Mouse (Mus musculus) hindbrain, embryonic 16.5 days (tissue): ENCODE measurements around the gene Dock9. TPM values are rescaled to one million over a fixed set of nuclear protein-coding genes. Genes with fewer than 3 reads are reported as not detected.
"Not testable (repeated sequence)": the region's sequence is repeated elsewhere in the genome, so short reads cannot be mapped to it uniquely, and the experiment has no call there.

Source experiments
- ATAC-seq: fragments of 200-750 bp; cut with Nextera tagmentation; 2 replicates; pipeline ENCODE4 v1.8.0; 2017; ENCODE audit warnings: moderate TSS enrichment, moderate library complexity
- H3K27ac ChIP-seq: fragments of 300-500 bp; sonication (generic); 2 replicates; pipeline ENCODE4 v1.5.1; 2014; ENCODE audit warnings: low read depth, mild to moderate bottlenecking, control low read depth, low read length, moderate library complexity
- H3K27me3 ChIP-seq: fragments of 300-500 bp; sonication (generic); replicated peaks from 2 replicates; pipeline ENCODE4 v1.6.1; 2014; ENCODE audit warnings: low read length; ENCODE audit not compliant: control insufficient read depth, insufficient read depth
- H3K36me3 ChIP-seq: fragments of 300-500 bp; sonication (generic); 2 replicates; pipeline ENCODE4 v1.6.1; 2014; ENCODE audit warnings: mild to moderate bottlenecking, low read length, moderate library complexity, mixed read lengths; ENCODE audit not compliant: control insufficient read depth, insufficient read depth
- H3K4me1 ChIP-seq: fragments of 300-500 bp; sonication (generic); 2 replicates; pipeline ENCODE4 v1.6.1; 2014; ENCODE audit warnings: low read depth, low read length; ENCODE audit not compliant: control insufficient read depth, insufficient read depth
- H3K4me2 ChIP-seq: fragments of 300-500 bp; sonication (generic); 2 replicates; pipeline ENCODE4 v1.6.1; 2014; ENCODE audit warnings: mild to moderate bottlenecking, low read length, control low read depth, moderate library complexity
- H3K4me3 ChIP-seq: fragments of 300-500 bp; sonication (generic); 2 replicates; pipeline ENCODE4 v1.5.1; 2014; ENCODE audit warnings: mild to moderate bottlenecking, low read length, control low read depth, moderate library complexity
- H3K9ac ChIP-seq: fragments of 300-500 bp; sonication (generic); 2 replicates; pipeline ENCODE4 v1.6.1; 2014; ENCODE audit warnings: low read depth, mild to moderate bottlenecking, control low read depth, low read length, moderate library complexity
- H3K9me3 ChIP-seq: fragments of 300-500 bp; sonication (generic); 2 replicates; pipeline ENCODE4 v1.6.1; 2014; ENCODE audit warnings: mild to moderate bottlenecking, low read length, moderate library complexity; ENCODE audit not compliant: control insufficient read depth
- WGBS: fragments of 180-500 bp; shearing (Covaris S2); extraction: QIAGEN DNeasy Blood & Tissue Kit; methylation state at CpG from one replicate; pipeline ENCODE4 v1.1.7; 2014; 5-methylcytosine and 5-hydroxymethylcytosine counted together
- polyA plus RNA-seq: library from polyadenylated mRNA; unstranded; fragments of >200 nt; fragmentation: Nextera tagmentation; extraction: Ambion mirVana; gene quantifications from 2 replicates; pipeline ENCODE4 v1.2.1, GENCODE M21; 2015

Dock9 gene
- polyA plus RNA-seq, 1 experiment from 2014 or later: 13.4 TPM

DNA sequence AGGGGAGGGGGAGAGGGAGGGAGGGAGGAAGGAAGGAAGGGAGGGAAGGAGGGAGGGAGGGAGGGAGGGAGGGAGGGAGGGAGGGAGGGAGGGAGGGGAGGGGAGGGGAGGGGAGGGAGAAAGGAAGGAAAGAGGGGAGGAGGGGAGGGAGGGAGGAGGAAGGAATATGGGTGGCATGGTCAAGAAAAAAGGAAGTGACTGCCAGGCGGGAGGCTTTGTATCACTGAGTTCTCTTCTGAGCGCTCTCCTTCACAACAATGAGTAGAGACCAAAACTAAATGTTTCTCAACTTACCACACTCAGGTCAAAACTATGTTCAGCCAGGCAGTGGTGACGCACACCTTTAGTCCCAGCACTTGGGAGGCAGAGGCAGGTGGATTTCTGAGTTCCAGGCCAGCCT, 82.8 kb downstream of the Dock9 start:
- not testable (repeated sequence) for H3K9ac ChIP-seq, H3K9me3 ChIP-seq, H3K4me1 ChIP-seq, ATAC-seq, H3K4me3 ChIP-seq, H3K27me3 ChIP-seq, H3K4me2 ChIP-seq, H3K27ac ChIP-seq, H3K36me3 ChIP-seq
- 82% methylated on average over 3 of the region's 3 CpGs for WGBS

- no peak overlapping the region for H3K4me2 ChIP-seq
- no peak overlapping the region for H3K27ac ChIP-seq
- H3K4me1 ChIP-seq: peaks cover 4% of the 10 kb centered on the region
- H3K9ac ChIP-seq: no peak overlapping the region
- 74% methylated on average over 2 of the region's 2 CpGs for WGBS
- no peaks in the 10 kb centered on the region for H3K27me3 ChIP-seq
- H3K4me3 ChIP-seq: no peak overlapping the region
- no peaks in the 10 kb centered on the region for H3K9me3 ChIP-seq
- no peaks in the 10 kb centered on the region for H3K36me3 ChIP-seq
- 0 out of 2 replicates have a peak, but pooled peaks have one; percentile 22 for ATAC-seq
These were observed 83.4 kb downstream of the Dock9 start for GRCm38 (mm10) chr14:121714268-121714667.

- Histone ChIP-seq H3K4me1 (peaks cover 4% of the 10 kb centered on the region), H3K27ac (no peak overlapping the region), H3K9me3 (no peaks in the 10 kb centered on the region), H3K4me2 (no peak overlapping the region), H3K9ac (no peak overlapping the region), H3K27me3 (no peaks in the 10 kb centered on the region), H3K4me3 (no peak overlapping the region), H3K36me3 (no peaks in the 10 kb centered on the region)
- 61% methylated on average over 4 of the region's 4 CpGs for WGBS
- ATAC-seq: no peak
These were observed 83.8 kb downstream of the Dock9 start for GRCm38 (mm10) chr14:121713830-121714197.

DNA sequence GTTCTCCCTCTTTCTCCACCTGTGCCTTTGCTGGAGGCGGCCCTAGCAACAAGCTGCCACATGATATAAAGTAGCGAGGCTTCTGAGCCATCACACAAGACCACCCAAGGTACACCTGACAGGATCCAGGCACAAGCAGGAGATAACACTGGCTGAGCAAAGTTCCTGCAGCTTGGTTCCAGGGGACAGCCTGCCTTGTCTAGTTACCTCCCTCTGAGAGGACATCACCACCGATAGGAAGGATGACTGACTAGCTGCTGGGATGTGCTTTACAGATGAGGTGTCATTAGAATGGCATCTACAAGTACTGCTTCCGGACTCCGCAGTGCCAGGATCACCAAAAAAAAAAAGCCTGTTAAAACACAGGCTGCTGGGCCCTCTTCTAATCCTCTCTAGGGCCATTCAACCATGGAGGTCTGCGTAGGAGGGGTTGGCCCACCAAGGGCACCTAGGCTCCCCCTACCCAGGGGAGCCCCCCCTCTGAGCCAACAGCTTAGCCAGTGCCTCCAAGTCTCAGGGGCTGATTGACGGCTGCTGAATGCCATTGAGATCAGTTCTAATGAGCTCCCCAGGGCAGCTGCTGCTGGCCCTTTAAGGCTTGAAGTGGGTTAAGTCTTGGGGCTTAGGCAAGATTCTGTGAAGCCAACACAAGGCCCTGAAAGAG, 84.3 kb downstream of the Dock9 start:
- H3K9ac ChIP-seq: no peak overlapping the region
- ATAC-seq: no peak
- H3K4me2 ChIP-seq: no peak overlapping the region
- peaks cover 4% of the 10 kb centered on the region for H3K4me1 ChIP-seq
- H3K27me3 ChIP-seq: no peaks in the 10 kb centered on the region
- no peak overlapping the region for H3K4me3 ChIP-seq
- WGBS: 23% methylated on average over 7 of the region's 7 CpGs
- H3K27ac ChIP-seq: no peak overlapping the region
- H3K9me3 ChIP-seq: no peaks in the 10 kb centered on the region
- no peaks in the 10 kb centered on the region for H3K36me3 ChIP-seq

DNA sequence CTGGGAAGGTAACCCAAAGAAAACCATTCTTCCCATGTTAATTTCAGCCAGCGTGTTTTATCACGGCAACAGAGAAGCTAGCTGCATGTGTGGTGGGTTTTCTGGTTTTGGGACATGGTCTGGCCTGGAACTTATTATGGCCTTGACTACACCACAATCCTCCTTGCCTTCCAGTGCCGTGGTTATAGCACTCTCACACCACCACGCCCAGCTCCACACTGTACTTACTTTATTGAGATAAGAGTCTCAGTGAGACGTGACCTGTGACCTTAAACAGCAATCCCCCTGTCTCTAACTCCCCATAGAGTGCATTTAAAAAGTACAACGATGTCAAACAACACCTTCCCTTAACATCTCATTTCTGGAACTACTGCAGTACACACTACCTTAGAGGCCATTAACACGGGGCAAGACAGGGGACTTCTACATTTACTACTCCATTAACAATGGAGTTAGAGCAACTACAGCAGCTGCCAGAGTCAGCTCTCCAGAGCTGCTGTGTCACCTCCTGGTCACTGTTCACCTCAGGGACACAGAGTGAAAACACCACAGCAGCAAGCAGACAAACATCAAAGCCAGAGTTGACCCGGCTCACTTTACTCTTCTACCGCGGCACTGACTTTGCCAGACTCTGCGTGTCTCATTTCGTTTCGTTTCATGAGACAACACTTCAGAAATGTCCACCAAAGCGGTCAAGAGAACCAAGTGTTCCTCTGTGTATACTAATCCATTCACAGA, 86.4 kb downstream of the Dock9 start:
- H3K36me3 ChIP-seq: no peaks in the 10 kb centered on the region
- H3K27ac ChIP-seq: no peak overlapping the region
- H3K9ac ChIP-seq: no peak overlapping the region
- 76% methylated on average over 14 of the region's 14 CpGs for WGBS
- H3K27me3 ChIP-seq: no peaks in the 10 kb centered on the region
- H3K4me2 ChIP-seq: no peak overlapping the region
- no peak overlapping the region for H3K4me3 ChIP-seq
- H3K9me3 ChIP-seq: no peaks in the 10 kb centered on the region
- peaks cover 8% of the 10 kb centered on the region for H3K4me1 ChIP-seq
- ATAC-seq: no peak

DNA sequence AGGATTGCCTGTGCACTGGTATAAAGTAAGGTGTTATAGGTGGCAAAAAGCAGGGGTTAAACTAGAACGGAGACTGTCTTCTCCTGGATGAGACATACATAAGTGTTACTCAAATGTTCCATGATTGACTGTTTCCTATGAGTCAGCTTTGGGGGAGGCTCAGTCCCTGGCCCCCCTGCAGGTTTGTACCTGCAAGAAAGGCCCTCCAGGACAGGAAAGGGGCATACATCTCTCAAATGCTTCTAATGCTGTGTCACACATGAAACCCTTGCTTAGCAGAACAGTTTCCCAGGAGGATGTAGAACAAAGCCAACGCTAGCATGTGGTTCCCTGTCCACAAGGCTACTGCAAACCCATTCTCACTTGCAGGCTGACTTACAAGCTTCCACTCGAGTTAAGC, 87.5 kb downstream of the Dock9 start:
- Histone ChIP-seq H3K9me3 (no peaks in the 10 kb centered on the region), H3K9ac (no peak overlapping the region), H3K27ac (no peak overlapping the region), H3K4me3 (no peak overlapping the region), H3K4me2 (no peak overlapping the region), H3K4me1 (peaks cover 8% of the 10 kb centered on the region), H3K27me3 (no peaks in the 10 kb centered on the region), H3K36me3 (no peaks in the 10 kb centered on the region)
- ATAC-seq: no peak
- WGBS: 65% methylated on average over 3 of the region's 3 CpGs

GRCm38 (mm10) chr14:121708244-121708643, 89.4 kb downstream of the Dock9 start:
- no peaks in the 10 kb centered on the region for H3K9me3 ChIP-seq
- peaks cover 4% of the 10 kb centered on the region; the same call in 1 of the 2 replicates for H3K4me1 ChIP-seq
- H3K4me3 ChIP-seq: no peak overlapping the region
- no peak overlapping the region for H3K27ac ChIP-seq
- no peaks in the 10 kb centered on the region for H3K36me3 ChIP-seq
- H3K27me3 ChIP-seq: no peaks in the 10 kb centered on the region
- H3K9ac ChIP-seq: no peak overlapping the region
- ATAC-seq: 0 out of 2 replicates have a peak, but pooled peaks have one; percentile 38
- no peak overlapping the region for H3K4me2 ChIP-seq
- WGBS: 18% methylated on average over 2 of the region's 2 CpGs

- 62% methylated on average over 3 of the region's 3 CpGs for WGBS
- ATAC-seq: no peak
These were observed 91.1 kb downstream of the Dock9 start for GRCm38 (mm10) chr14:121706482-121706901.

DNA sequence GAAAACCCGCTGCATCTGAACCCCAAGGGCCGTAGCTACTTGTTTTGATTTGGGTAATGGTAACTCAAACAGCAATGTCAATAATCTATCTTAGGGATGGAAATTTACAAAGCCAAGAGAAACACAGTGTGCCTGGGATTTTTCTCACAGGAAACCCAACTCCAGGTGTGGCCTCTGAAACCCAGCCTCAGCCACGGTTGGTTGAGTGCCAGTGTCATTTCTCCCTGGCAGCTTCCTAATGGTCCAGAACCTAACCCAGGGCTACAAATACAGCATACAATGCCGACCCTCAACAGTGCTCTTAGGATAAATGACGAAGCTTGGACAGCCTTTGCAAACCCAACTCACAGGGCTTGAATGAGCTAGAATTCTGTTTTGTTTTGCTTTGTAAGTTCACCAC, 92.0 kb downstream of the Dock9 start:
- no peak overlapping the region for H3K4me2 ChIP-seq
- no peak overlapping the region for H3K4me3 ChIP-seq
- peaks cover 4% of the 10 kb centered on the region; the same call in 1 of the 2 replicates for H3K4me1 ChIP-seq
- H3K36me3 ChIP-seq: no peaks in the 10 kb centered on the region
- H3K27me3 ChIP-seq: no peaks in the 10 kb centered on the region
- no peak for ATAC-seq
- no peaks in the 10 kb centered on the region for H3K9me3 ChIP-seq
- H3K9ac ChIP-seq: no peak overlapping the region
- 68% methylated on average over 5 of the region's 5 CpGs for WGBS
- no peak overlapping the region for H3K27ac ChIP-seq

More at GRCm38 (mm10) chr14:121706482-121706901, 91.1 kb downstream of the Dock9 start:
- Histone ChIP-seq H3K9me3 (no peaks in the 10 kb centered on the region), H3K4me3 (no peak overlapping the region), H3K4me1 (peaks cover 4% of the 10 kb centered on the region; the same call in 1 of the 2 replicates), H3K27me3 (no peaks in the 10 kb centered on the region), H3K9ac (no peak overlapping the region), H3K27ac (no peak overlapping the region), H3K36me3 (no peaks in the 10 kb centered on the region), H3K4me2 (no peak overlapping the region)
